Mouse (Mus musculus) retina, postnatal 7 days (tissue): Measurements from ENCODE around the gene Olfr342.

Experiments
- DNase-seq: peaks from one replicate; pipeline ENCODE4 v3.0.0-alpha.2; 2012; ENCODE audit warnings: low read depth, low spot score

Gene Olfr342

GRCm38 (mm10) chr2:36524698-36525097 is at the start of gene Olfr342:
TSS of gene Olfr342 (plus strand) at chr2:36524998.
- no peak for DNase-seq

GRCm38 (mm10) chr2:36482368-36482767 is 42.4 kb upstream of the Olfr342 start, which contains the start of gene Olfr341:
TSS of gene Olfr341 (minus strand) at chr2:36482468.
- DNase-seq = no peak

- DNase-seq = no peak
Observed at GRCm38 (mm10) chr2:36565156-36565555, 40.4 kb downstream of the Olfr342 start.

GRCm38 (mm10) chr2:36566362-36566761 is 41.6 kb downstream of the Olfr342 start, which contains the start of gene Olfr344:
TSS of gene Olfr344 (plus strand) at chr2:36566662.
- DNase-seq = no peak

GRCm38 (mm10) chr2:36567022-36567421 is 42.2 kb downstream of the Olfr342 start:
- no peak for DNase-seq

GRCm38 (mm10) chr2:36567845-36568244 is 43.0 kb downstream of the Olfr342 start:
- DNase-seq = no peak
